Mouse (Mus musculus): ENCODE measurements around the gene Tmc6.

Gene Tmc6

GRCm38 (mm10) chr11:117743454-117744030 lies 38.5 kb downstream of the Tmc6 start:
- DNase-seq, result no peak

GRCm38 (mm10) chr11:117742715-117743114 lies 39.3 kb downstream of the Tmc6 start:
- DNase-seq, result no peak

DNA sequence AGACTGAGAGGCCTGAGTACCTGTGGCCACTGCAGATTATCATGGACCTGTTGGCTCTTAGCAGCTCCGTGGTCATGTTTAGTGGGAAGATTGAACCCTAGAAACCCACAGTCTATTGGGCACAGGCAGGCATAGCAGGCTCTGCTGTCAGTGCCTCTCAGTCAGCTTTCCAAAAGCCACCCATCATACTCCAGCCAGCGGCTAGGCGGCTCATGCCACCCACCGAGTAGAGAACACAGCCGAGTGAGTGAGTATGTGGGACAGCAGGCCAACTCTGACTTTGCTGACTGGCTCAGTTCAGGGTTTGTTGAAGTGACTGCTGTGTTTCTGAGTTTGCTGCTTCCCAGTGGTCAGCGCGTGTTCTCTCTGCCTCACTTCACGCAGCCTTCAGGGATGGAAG lies 39.8 kb downstream of the Tmc6 start:
- no peak for DNase-seq

GRCm38 (mm10) chr11:117741128-117741527 lies 40.9 kb downstream of the Tmc6 start:
- DNase-seq, result no peak

DNA sequence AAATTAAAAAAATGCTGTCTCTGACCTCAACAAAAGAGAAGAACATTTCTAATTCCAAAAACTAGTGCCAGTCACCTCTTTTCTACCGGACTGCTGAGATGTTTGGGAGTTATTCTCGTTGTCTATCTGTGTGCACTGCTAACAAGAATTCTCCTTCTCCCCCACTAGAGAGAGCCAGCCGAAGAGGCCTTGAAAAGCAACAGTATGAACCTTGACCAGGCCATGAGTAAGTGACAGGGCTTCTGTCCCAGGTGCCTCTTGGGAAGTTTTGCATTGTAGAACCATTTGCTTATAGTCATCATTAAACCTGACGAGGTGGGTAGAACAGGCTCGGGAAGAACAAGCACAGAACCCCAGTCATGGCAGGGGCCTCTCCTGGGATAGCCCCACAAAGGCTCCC lies 43.9 kb downstream of the Tmc6 start:
- DNase-seq, result no peak

DNA sequence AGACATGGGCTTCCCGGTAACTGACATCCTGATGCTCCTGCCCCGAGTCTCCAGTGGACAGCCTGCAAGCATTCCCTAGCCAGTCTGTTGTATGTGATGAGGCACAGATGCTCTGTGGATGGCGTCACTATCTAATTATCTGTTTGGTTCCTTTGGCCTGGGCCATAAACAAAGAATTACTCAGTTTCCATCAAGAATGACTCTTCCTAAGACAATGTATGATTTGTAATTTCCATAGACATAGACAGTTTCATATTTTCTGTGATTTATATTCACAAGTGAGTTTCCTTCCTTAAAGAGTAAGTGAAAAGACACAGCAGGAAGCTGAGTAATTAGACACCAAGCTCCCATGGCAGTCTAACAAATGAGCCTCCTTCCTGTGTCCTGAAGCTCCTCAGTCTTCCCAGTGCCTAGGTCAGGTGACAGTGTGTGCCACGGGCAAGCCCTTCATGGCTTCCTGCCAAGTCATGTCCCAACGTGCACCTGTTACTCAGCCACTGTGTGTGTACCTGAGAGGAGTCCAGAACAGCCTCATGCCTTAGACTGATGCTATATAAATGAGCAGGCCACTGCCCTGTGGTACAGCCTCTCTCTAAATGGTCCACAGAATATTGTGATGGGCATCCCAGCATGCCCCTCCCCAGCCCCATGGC lies 45.8 kb downstream of the Tmc6 start:
- peak; percentile 77 for DNase-seq

- DNase-seq, result no peak
Observed at GRCm38 (mm10) chr11:117731470-117731869, 50.5 kb downstream of the Tmc6 start.

DNA sequence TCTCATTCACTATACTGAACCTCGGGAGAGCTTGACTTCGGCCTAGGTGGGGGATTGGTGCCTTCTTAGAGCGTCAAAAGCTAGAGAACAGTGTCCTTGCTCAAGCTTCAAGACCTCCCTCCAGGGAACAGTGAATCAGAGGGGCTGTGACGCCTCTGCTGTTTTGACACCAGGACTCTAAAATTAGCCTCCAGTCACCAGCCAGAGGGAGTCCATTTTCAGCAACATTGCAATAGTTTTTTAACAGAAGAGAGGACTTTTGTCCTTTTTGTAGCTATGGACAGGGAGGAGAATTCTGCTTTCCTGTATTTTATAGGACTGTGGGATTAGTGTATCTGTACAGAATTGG lies 51.5 kb downstream of the Tmc6 start:
- no peak for DNase-seq

DNA sequence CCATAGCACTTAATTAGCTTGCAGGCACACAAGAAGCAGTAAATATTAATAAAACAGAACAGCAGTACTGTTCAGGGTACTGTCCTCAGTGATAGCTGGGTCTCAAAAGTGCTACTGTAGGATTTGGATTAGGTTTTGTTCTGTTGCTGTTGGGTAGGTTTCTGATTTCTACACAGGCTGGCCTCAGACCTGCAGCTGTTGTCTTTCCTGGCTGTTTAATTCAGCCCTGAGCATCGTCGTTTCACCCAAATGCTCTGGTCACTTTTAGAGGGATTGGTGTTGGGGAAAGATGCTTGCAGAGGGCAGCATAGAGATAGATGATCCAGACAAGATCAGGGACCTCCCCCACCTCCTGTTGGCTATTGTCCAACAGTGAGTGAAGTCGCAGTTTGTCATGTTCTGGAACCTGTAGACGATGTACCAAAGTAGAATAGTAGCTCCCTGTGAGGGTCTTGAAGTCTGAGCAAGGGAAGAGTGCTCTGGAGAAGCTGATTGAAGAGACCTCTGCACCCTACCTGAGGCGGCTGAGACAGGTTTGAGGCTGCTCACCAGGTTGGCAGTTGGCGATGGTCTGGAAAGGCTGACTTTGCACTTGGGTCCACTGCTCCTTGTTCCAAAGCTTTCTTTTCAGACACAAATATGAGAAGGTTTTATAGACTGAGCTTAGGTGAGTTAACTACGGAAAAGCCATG lies 52.1 kb downstream of the Tmc6 start:
- no peak for DNase-seq

DNA sequence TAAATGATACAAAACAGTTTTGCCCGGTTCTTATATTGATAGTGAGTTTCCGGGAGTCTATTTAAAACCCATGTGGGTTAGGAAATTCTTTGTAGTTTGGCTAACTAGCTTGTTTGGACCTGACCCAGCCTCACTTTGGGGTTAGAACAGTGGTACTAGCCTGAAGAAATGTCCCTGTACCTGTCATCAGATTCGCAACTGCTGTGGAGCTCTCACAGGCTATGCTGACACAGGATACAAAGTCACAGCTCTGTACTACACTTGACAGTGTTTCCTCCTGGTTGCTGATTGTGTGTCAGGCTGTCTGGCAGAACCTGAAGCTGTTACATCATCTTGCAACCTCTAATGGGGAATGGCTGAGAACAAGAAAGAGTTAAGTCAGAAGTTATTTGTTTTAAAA lies 52.7 kb downstream of the Tmc6 start:
- DNase-seq, result no peak

DNA sequence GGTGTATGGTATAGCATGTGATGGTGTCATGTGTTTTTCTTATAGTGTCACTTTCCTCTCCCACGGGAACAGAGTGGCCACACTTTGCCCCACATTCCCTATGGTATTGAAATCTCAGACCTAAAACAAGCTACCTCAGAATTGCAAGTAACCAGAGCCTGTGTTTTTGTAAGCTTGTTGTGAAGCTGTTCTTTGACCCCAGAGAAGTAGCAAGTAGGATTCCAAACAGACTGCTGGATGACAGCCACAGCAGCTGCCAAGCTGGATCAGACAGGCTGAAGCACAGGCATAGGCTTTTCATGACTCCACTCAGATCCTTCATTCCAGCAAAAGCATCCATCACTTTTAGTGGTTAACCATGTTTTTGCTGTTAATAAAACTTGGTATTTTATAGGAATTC lies 53.2 kb downstream of the Tmc6 start:
- no peak for DNase-seq

DNA sequence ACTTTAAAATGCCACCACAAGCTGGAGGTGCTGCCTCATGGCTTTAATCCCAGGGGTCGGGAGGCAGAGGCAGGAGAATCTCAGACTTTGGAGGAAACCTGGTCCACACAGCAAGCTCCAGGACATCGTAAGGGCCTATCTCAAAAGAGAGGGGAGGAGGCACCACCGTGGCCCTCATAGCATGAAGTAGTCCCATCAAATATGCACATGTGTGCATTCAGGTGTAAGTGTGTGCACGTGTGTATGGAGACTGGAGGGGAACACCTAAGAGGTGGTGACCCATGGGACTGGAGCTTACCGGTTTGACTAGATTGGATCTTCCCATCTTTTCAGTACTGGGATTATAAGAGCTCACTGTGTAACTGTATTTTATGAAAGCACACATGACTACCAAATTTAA lies 53.8 kb downstream of the Tmc6 start:
- no peak for DNase-seq

DNA sequence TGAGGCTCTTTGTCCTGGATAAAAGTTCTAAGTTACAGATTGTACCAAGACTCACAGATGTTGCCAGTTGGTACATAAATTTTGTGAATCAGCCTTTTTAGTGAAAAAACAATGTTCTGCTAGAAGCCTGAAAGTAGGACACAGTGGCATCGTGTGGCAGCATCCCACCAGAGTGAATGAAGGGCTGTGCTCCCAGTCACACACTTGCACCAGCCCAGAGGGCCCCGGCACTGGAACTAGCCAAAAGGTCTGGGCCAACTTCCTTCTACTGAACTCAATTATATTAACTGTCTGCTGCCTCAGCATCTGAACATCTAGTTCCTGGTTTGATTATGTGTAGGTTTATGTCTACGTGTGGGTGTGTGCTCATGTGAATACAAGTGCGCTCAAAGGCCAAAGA lies 55.0 kb downstream of the Tmc6 start:
- no peak for DNase-seq

GRCm38 (mm10) chr11:117724604-117725301 lies 57.2 kb downstream of the Tmc6 start:
- no peak for DNase-seq

DNA sequence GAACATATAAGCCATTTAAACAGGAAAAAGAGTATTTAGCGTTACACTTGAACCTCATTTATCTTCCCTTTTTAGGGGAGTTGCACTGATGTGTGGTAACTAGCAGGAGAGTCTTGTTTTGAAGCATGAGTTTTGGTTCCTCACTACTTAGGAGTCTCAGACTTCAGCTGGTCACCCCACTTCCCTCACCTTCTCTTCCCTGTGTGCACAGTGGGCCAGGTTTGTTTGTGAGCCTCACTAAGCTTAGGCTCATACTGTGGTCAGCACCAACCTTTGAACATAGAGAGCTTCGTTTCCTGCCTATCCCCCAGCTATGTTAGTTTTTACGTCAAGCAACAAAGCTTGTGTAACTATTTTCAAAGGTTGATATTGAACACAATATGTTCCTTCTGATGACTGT lies 63.2 kb downstream of the Tmc6 start:
- no peak for DNase-seq
